Mouse (Mus musculus): ENCODE measurements around the gene Dab1.

DNA sequence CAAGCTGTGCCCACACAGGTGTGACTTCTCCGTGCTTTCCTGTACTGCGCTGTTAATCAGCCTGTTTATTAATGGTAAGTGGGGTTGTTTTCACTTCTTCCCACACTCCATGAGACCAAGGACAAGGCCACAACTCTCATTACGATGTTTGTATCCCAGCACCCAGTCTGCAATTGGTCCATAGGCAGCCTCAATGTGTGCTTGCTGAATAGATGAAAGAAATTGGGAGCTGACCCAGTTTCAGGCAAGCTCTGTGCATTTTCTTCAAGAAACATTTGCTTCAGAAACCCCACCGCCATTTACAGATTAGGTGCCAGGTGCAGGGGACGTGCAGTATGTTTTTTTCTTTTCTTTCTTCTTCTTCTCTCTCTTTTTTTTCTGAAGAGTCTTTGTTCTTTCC, 447.7 kb downstream of the Dab1 start:
- no peak for TF ChIP-seq POLR2A (IDR thresholded peaks at IDR 0.05; ENCODE audit: borderline replicate concordance, insufficient read depth, low read length)
- TF ChIP-seq CTCF (IDR thresholded peaks at IDR 0.05; ENCODE audit: borderline replicate concordance, insufficient read depth, low read depth, low read length) = no peak
